Mouse (Mus musculus) forebrain, embryonic 16.5 days (tissue): ENCODE results near the gene Mrps21. TPM values are rescaled to one million over a fixed set of nuclear protein-coding genes. Genes with fewer than 3 reads are reported as not detected.
"Not testable (repeated sequence)": the region's sequence is repeated elsewhere in the genome, so short reads cannot be mapped to it uniquely, and the experiment has no call there.

Source experiments
- ATAC-seq: fragments of 200-750 bp; cut with Nextera tagmentation; 2 replicates; pipeline ENCODE4 v1.8.0; 2017; ENCODE audit warnings: mild to moderate bottlenecking, moderate library complexity
- H3K27ac ChIP-seq: fragments of 300-500 bp; sonication (generic); 2 replicates; pipeline ENCODE4 v1.5.1; 2014; ENCODE audit warnings: low read length, control low read depth
- H3K27me3 ChIP-seq: fragments of 300-500 bp; sonication (generic); replicated peaks from 2 replicates; pipeline ENCODE4 v1.6.1; 2014; ENCODE audit warnings: low read length; ENCODE audit not compliant: control insufficient read depth, insufficient read depth
- H3K36me3 ChIP-seq: fragments of 300-500 bp; sonication (generic); 2 replicates; pipeline ENCODE4 v1.6.1; 2014; ENCODE audit not compliant: control insufficient read depth, insufficient read depth
- H3K4me1 ChIP-seq: fragments of 300-500 bp; sonication (generic); replicated peaks from 2 replicates; pipeline ENCODE4 v1.6.1; 2014; ENCODE audit warnings: low read length; ENCODE audit not compliant: control insufficient read depth, insufficient read depth
- H3K4me2 ChIP-seq: fragments of 300-500 bp; sonication (generic); 2 replicates; pipeline ENCODE4 v1.6.1; 2014; ENCODE audit warnings: mild to moderate bottlenecking, low read length, control low read depth
- H3K4me3 ChIP-seq: fragments of 300-500 bp; sonication (generic); replicated peaks from 2 replicates; pipeline ENCODE4 v1.5.1; 2014; ENCODE audit warnings: mild to moderate bottlenecking, low read length, control low read depth
- H3K9ac ChIP-seq: fragments of 300-500 bp; sonication (generic); replicated peaks from 2 replicates; pipeline ENCODE4 v1.6.1; 2014; ENCODE audit warnings: low read depth, low read length, control low read depth
- H3K9me3 ChIP-seq: fragments of 300-500 bp; sonication (generic); 2 replicates; pipeline ENCODE4 v1.6.1; 2016; ENCODE audit warnings: low read length; ENCODE audit not compliant: control insufficient read depth
- WGBS: fragments of 180-500 bp; shearing (Covaris S2); extraction: QIAGEN DNeasy Blood & Tissue Kit; methylation state at CpG from one replicate; pipeline ENCODE4 v1.1.7; 2014; 5-methylcytosine and 5-hydroxymethylcytosine counted together
- polyA plus RNA-seq: library from polyadenylated mRNA; unstranded; fragments of >200 nt; fragmentation: Nextera tagmentation; extraction: Ambion mirVana; gene quantifications from 2 replicates; pipeline ENCODE4 v1.2.1, GENCODE M21; 2015

Mrps21 gene
- 243 and 277 TPM in 2 replicates for polyA plus RNA-seq

DNA sequence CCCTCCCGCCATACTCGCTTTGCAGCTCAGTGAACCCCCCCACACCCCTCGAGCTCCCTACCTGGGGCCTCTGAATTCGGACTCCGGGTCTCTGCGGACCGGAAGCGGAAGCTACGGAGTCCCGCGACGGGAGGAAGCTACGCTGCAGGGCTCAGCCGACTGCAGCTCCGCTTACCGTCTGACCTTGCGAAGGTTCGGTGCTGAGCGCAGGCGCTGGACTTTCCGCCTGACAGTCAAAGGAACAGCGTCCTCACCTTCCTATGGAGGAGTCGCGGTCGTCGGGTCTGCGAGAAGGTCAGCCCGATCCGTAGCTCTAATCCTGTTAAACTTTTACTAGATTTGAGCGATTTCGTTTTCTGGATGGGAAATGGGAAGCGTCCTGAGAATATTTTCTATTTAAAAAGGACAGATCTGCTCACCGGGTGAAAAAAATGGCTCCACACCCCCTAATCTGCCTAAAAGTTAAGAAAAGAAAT is at the start of gene Mrps21:
Mrps21 (minus strand) TSS at position 128 of the 476 bp plus-strand sequence.
- WGBS: under 1% methylated on average over 33 of the region's 33 CpGs
- peak within 1 kb of the TSS; percentile 77 for H3K4me2 ChIP-seq
- no peaks in the 10 kb centered on the region for H3K9me3 ChIP-seq
- no peaks in the 10 kb centered on the region for H3K27me3 ChIP-seq
- H3K4me3 ChIP-seq: peak within 1 kb of the TSS; percentile 79
- peak; percentile 94 for ATAC-seq
- no peaks in the 10 kb centered on the region; the same call in 1 of the 2 replicates for H3K36me3 ChIP-seq
- peaks cover 14% of the 10 kb centered on the region for H3K4me1 ChIP-seq
- peak within 1 kb of the TSS; percentile 70 for H3K27ac ChIP-seq
- H3K9ac ChIP-seq: peak within 1 kb of the TSS; percentile 73

DNA sequence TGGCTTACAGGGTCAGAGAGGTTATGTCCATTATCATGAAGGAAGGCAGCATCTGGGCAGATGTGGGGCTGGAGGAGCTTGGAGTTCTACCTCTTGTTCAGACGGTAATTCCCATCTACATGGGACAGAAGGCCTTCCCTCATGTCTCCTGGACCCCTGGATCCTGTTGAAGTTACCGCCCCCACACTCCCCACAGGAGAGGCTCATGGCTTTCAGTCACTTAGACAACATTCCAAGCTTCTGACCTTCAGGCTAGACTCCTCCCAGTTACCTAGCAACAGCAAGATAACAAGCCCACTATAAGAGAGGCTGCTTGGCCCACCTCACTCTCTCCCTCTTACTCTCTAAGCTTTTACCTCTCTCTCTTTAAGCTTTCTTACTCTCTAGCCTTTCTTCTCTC is 49.2 kb upstream of the Mrps21 start:
- H3K4me1 ChIP-seq, H3K4me3 ChIP-seq, ATAC-seq, H3K9me3 ChIP-seq, H3K27ac ChIP-seq, H3K36me3 ChIP-seq, H3K9ac ChIP-seq, H3K4me2 ChIP-seq, H3K27me3 ChIP-seq: not testable (repeated sequence)
- WGBS: 63% methylated on average over 2 of the region's 2 CpGs

DNA sequence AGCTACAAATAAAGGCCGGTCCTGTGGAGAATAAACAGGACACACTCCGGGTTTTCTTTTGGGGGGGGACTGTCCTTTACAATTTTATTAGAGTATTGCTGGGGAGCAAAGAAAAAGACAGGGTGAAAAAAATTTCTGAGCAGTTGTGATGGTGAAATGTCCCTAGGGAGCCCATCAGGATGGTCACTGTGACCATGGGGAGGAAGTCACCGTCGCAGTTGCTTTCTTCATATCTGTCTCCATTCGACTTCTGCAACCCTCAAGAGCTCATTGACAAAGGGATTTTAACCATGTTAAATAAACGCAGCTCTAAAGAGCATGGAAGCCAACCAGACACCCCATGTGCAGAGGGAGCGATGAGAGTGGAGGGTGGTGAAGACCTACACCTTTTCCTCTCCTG is 45.4 kb upstream of the Mrps21 start:
- H3K4me2 ChIP-seq: no peak overlapping the region
- H3K27ac ChIP-seq: no peak overlapping the region
- no peaks in the 10 kb centered on the region for H3K27me3 ChIP-seq
- H3K36me3 ChIP-seq: no peaks in the 10 kb centered on the region
- H3K4me3 ChIP-seq: no peak overlapping the region
- no peak for ATAC-seq
- no peaks in the 10 kb centered on the region for H3K4me1 ChIP-seq
- no peak overlapping the region for H3K9ac ChIP-seq
- no peaks in the 10 kb centered on the region for H3K9me3 ChIP-seq
- 80% methylated on average over 7 of the region's 7 CpGs for WGBS

DNA sequence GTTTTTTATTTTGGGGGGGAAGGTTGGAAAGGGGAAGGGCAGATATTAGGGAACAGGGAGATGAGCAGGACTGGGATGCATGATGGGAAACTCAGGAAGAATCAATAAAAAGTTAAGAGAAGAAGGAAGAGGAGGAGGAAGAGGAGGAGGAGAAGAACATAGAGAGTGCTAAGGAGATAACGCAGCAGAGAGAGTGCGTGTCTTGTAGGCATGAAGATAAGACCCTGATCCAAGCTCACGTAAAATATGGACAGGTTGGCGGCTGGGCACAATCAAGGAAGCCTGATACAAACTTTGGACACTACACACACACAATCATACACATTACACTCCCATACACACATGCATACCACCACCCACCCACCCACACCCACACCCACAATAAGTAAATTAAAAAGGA is 43.4 kb upstream of the Mrps21 start:
- H3K4me2 ChIP-seq: no peak overlapping the region
- H3K4me1 ChIP-seq: no peaks in the 10 kb centered on the region
- H3K27ac ChIP-seq: no peak overlapping the region
- H3K4me3 ChIP-seq: no peak overlapping the region
- H3K36me3 ChIP-seq: no peaks in the 10 kb centered on the region
- H3K27me3 ChIP-seq: no peaks in the 10 kb centered on the region
- ATAC-seq: no peak
- WGBS: 94% methylated on average over 4 of the region's 4 CpGs
- no peaks in the 10 kb centered on the region for H3K9me3 ChIP-seq
- no peak overlapping the region for H3K9ac ChIP-seq

DNA sequence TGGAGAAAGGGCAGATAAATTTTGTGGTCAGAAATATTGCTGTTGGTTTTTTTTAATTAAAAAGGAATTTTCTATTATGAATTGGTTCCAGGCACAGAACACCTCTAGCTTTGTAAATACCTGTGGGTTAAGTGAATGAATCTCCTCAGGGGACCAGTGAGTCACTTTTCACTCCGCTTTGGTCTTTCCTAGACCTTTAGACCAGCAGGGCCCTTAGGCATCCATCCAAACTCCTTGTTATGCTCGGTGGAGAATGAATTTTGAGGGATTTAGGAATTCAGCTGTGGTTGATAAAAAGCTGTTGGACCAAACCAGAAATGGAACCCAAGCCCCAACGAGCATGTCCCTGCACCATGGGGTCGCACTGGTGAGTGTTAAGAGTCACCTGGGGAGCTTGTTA is 36.3 kb upstream of the Mrps21 start:
- peaks cover 31% of the 10 kb centered on the region for H3K4me1 ChIP-seq
- no peak overlapping the region for H3K4me3 ChIP-seq
- WGBS: 39% methylated on average over 4 of the region's 4 CpGs
- no peak overlapping the region for H3K4me2 ChIP-seq
- no peak overlapping the region for H3K9ac ChIP-seq
- no peaks in the 10 kb centered on the region for H3K9me3 ChIP-seq
- no peaks in the 10 kb centered on the region for H3K27me3 ChIP-seq
- no peak for ATAC-seq
- H3K27ac ChIP-seq: no peak overlapping the region
- H3K36me3 ChIP-seq: no peaks in the 10 kb centered on the region

DNA sequence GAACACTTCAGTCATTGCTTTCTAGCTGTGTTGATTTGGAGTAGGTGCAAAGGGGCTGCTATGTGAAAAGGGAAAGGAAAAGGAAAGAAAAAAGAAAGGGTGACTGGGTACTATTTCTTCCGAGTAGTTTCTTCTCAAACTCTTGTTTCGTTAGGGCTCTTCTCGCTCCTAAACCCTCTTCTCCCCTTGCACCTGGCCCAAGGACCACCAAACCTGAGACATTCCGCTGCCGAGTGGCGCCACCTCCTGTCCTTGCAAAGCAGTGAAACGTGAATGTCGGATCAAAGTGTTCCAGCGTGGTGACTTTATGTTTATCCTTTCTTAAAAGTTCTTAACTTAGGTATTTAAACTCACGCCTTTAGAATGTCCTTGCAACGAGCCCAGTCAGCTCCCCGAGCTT is 35.5 kb upstream of the Mrps21 start:
- Histone ChIP-seq H3K4me2 (peak overlapping the region; percentile 73), H3K4me3 (peak overlapping the region; percentile 14; the same call in 1 of the 2 replicates), H3K9ac (no peak overlapping the region), H3K36me3 (no peaks in the 10 kb centered on the region), H3K27ac (no peak overlapping the region), H3K9me3 (no peaks in the 10 kb centered on the region), H3K4me1 (peaks cover 31% of the 10 kb centered on the region), H3K27me3 (no peaks in the 10 kb centered on the region)
- no peak for ATAC-seq
- under 1% methylated on average over 12 of the region's 12 CpGs for WGBS

DNA sequence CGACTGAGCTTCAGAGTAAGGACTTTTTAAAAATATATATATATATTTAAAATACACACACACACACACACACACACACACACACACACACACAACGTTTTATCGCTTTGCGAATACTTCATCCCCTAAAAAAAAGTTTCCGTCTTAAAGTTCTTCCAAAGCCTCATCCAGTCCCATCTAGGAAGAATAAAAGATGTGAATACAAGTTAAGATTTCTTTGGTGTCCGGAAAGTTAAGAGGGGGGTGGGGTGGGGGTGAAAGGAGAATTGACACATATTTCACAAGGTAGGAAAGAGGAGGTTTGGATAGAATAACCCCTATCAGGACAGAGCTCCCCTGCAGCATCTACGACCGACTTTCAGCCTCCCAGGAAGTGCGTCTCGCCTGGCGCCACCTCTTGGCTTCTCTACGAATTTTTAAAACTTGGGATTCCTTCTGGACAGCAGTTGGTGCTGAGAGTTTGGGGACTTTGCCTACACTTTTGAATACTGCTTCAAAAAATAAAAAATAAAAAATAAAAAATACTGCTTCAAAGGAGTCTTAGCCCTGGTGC is 34.7 kb upstream of the Mrps21 start:
- H3K9ac ChIP-seq: peak overlapping the region; percentile 58; the same call in 1 of the 2 replicates
- no peak for ATAC-seq
- no peaks in the 10 kb centered on the region for H3K27me3 ChIP-seq
- H3K9me3 ChIP-seq: no peaks in the 10 kb centered on the region
- no peak overlapping the region for H3K27ac ChIP-seq
- H3K4me3 ChIP-seq: peak overlapping the region; percentile 40; the same call in 1 of the 2 replicates
- WGBS: 0% methylated on average over 12 of the region's 12 CpGs
- no peaks in the 10 kb centered on the region for H3K36me3 ChIP-seq
- H3K4me2 ChIP-seq: peak overlapping the region; percentile 73
- peaks cover 31% of the 10 kb centered on the region for H3K4me1 ChIP-seq

DNA sequence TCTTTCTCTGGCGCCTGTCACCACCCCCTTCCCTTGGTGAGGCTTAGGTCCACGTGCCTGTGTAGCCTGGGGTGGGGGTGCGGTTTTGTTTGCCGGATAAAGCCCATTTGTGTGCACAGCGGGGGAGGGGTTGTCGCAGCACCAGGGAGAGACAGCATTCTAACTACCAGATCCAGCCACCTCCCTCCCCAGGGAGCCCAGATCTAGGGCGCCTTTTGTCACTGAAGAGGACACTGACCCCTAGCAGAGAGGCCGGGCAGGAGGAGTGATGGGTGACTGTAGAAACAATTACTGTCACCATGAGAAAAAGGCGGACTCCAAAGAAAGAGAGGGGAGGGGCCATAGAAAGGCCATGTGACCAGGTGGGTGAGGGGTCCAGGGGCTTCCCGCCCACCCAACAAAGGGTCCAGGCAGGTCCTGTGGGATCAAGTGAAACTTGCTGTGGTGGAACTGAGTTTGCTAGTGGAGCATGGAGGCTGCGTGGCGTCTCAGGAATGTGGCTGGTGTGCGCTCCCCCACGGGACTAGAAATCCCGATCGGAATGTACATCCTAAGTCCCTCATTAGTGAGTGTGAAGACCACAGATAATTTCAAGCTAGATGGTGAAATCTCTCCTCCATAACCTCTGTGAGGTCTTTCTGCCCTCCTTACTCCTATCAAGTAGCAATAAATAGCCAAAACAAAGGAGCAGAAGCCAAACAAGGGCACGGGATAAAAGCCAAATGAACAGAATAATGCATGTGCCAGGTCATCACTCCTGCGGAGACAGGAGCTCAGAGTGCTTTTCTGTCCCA is 34.0 kb upstream of the Mrps21 start:
- Histone ChIP-seq H3K4me1 (peaks cover 31% of the 10 kb centered on the region), H3K9ac (peak overlapping the region; percentile 58), H3K27ac (no peak overlapping the region), H3K4me2 (peak overlapping the region; percentile 73), H3K4me3 (peak overlapping the region; percentile 40), H3K27me3 (no peaks in the 10 kb centered on the region), H3K36me3 (no peaks in the 10 kb centered on the region), H3K9me3 (no peaks in the 10 kb centered on the region)
- WGBS: under 1% methylated on average over 18 of the region's 18 CpGs
- peak; percentile 48 for ATAC-seq

DNA sequence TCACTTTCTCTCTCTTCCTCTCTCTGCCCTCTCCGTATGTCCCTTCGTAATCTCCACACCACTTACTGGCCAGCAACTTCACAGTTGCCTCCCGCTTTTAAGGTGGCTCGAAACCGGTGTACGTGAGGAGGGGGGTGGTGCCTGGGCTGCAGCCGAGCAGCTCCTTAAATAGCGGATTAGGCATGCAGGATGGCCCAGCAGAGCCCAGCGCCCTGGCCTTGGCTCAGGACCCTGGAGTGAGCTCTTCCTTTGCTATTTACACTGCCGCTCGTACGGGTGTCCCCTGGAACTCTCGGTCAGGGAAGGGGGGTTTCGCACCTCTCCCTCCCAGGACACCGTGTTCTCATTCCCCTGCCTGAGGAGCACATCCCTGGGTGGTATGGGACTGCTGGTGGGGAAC is 33.2 kb upstream of the Mrps21 start, which contains the start of gene Car14:
Car14 (minus strand) TSS at position 124 of the 400 bp plus-strand sequence.
- WGBS: 2% methylated on average over 15 of the region's 15 CpGs
- H3K4me1 ChIP-seq: peaks cover 31% of the 10 kb centered on the region
- 0 out of 2 replicates have a peak, but pooled peaks have one; percentile 11 for ATAC-seq
- no peaks in the 10 kb centered on the region for H3K27me3 ChIP-seq
- H3K4me3 ChIP-seq: peak within 1 kb of the TSS; percentile 40
- no peaks in the 10 kb centered on the region for H3K36me3 ChIP-seq
- H3K27ac ChIP-seq: no peak within 1 kb of the TSS
- no peaks in the 10 kb centered on the region for H3K9me3 ChIP-seq
- H3K9ac ChIP-seq: peak within 1 kb of the TSS; percentile 58
- H3K4me2 ChIP-seq: peak within 1 kb of the TSS; percentile 73
